Mouse (Mus musculus) heart, adult 18-20 months (tissue): ENCODE measurements around the gene Kcna4. TPM values are rescaled to one million over a fixed set of nuclear protein-coding genes. Genes with fewer than 3 reads are reported as not detected.

Experiments
- DNase-seq, 2 experiments: peaks; one replicate each; pipeline ENCODE4 v3.0.0; 2021 to 2022; ENCODE audit warnings: mixed read lengths in 1 of 2
- long read RNA-seq, 2 experiments: library from polyadenylated mRNA; stranded (forward); transcript quantifications; one replicate each; pipeline ENCODE4 v2.0.0; 2021
- total RNA-seq, 2 experiments: library from RNA; stranded (reverse); gene quantifications; 2 replicates each; pipeline ENCODE4 v1.2.3; 2021

The Kcna4 gene
- total RNA-seq: under 1 TPM; 0.79 to 0.80 TPM
- long read RNA-seq, experiment 1: 0 reads
- long read RNA-seq, experiment 2, full-length matches to known transcripts: 1 of 1 reads
- long read RNA-seq, experiment 2, partial matches to known transcripts: 0 of 1 reads
- long read RNA-seq, experiment 2, other reads (novel, unspliced or antisense): 0 of 1 reads

DNA sequence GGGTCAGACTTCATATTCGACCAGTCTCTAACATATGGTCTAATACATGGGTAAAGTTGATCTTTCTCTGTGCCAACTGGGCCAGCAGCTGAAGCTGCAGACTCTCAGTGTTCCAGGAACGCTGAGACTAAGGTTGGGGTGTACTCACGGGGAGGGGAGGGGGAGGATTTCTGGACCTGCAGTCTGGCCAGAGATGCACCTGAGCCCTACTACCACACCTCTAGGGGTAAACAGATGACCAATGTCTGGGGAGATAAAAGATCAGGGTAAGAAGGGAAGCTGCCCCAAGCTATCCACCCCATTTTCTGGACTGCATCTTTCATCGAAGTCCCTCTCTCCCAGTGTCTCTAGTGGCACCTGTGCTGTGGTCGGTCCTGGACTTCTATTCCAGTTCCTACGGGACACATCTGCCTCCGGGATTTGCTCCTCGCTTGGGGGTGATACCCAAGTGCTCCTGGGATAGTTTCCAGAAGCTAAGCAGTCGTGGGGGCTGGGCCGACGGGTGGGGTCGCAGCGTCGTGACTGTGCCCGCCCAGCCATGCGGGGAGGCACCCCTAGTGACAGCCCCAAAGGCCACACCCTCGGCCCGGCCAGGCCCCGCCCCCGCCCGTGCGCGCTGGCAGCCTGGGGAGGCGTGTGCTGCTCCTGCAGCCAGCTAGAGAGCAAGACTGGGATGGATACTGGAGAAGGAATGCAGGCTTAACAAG, at the start of gene Kcna4:
Kcna4 (plus strand) TSS at position 650 of the 707 bp plus-strand sequence.
- DNase-seq: peak; percentile 44 to 60

DNA sequence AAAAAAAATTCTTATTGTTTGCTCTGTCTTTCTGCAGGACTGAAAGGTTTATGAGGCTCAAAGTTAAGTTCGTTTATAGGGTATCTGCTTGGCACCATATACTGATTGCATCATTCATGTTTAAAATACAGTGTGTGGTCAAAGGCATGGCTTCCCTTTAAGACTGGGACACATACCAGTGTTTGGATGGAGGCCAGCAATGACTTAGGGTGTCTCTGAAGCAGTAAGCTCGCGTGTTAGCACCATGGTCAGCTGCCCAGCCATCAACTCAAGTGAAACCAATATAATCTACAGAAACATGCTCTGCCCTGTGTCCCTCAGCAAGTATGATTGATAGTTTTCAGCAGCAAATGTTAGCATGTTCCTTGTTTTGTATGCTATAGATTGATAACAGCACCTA, 32.3 kb upstream of the Kcna4 start:
- no peak for DNase-seq

DNA sequence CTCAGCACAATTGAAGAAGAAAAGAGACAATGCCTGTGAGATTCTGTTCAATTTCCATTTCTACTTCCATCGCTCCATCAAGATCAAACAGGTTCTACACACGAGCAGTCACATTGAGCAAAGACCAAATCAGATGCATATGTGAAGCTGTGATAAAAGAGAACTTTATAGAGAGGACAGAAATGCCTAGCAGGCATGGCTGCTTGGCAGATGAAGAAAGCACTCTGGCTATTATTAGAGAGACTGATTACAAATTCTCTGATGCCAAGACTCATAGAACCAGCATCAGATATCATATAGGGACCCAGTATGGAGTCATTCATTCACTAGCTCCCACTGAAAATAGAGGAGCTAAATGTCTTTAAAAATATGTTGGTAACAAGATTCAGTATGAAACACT, 24.2 kb upstream of the Kcna4 start:
- no peak for DNase-seq

DNA sequence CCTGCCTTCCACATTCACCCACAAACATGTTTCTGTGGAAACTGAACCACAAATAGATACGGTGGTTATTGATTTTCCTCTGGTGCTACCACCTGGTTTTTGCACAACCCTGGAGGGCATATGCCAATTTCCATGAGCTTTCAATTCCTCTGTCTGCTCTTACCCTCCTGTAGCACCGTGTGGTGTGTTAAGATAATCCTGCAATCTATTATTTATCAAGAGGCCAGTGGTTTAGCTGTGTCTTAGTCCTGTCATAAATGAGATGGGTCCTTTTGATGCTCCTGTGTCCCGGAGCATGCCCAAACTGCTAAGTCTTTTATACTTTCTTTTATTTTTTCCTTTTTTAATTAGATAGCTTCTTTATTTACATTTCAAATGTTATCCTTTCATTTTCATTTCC, 20.4 kb upstream of the Kcna4 start:
- no peak for DNase-seq

DNA sequence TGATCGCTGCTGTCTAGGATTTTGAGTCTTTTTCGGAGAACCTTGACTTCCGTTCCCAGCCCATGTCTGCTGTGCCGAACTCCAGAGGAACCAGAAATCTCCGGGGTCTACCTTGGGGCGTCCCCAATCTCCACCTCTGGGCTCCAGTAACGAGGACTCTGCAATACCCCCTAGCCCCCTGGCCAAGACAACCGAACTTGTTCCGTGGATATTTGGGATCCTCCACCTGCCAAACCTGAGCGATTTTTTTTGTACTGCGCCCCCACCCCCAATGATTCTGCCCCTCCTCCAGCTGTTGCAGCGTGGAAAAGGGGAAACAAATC, 219 bp downstream of the Kcna4 start:
- no peak for DNase-seq

DNA sequence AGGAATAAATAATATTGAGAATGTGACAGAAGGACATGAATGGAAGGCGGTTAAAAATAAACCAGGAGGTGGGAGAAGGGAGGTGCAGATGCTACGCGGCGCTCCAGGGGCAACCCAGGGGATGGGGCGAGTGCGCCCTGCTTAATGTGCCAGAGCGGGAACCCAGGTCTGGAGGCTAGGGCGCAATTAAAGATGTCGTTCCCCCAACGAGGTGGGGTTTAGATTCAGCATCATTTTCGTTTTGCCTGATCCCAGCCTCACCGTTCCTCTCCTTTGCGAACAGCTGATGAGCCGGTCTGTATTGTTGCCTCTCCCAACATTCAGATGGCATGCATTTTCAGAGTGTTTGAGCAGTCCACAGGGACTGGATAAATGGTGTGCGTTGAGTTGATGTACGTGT, 703 bp downstream of the Kcna4 start:
- no peak for DNase-seq

DNA sequence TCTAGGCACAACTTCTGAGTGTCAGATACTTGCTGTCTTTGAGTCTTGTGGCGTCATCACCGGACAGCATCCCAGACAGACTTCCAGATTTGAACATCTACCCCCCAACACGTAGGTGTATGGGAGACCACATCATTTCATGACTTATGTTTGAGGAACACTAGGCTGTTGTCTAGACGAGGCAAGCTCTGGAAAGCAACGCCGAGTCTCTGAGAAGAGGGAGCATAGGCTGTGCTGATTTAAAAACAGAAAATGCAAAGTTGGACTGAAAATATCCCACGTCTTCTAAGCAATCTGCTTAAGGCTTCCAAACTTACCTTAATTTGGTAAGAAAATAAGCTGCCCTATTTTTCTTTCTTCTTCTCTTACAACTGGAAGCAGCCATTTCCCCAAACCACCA, 4.1 kb downstream of the Kcna4 start:
- no peak for DNase-seq

DNA sequence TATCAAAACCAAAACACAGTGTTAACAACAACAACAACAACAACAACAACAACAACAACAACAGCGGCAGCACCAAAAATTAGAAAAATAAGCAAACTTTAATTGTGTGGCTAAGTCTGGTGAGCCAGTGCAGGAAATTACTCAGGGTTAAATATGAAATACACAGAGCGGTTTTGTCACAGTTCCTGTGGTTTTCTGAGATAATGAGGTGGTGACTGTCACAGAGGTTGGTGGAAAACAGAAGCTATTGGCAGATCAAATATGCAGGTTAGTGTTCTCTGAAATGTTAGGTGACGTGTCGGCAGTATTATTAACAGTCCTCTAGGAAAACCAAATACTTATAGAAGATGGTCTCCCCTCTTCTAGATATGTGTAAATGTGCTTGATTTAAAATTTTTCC, 11.4 kb downstream of the Kcna4 start:
- no peak for DNase-seq

DNA sequence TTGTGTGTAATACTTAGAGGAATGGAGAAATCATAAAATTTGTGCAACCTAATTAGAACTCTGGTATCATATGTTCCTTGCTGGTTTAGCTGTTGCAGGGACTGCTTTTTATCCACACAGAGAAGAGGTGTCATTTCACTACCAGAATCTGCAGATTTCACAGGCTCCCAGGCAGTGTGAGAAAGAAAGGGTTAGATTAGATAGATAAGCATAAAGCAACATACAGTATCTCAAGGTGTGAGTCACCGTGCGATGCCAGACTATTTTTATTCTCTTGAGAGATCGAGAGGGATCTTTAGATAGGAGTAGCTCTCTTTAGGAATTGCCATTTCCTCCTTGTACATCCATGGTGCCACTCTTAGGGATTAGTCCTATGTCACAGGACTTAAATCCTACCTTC, 14.3 kb downstream of the Kcna4 start:
- DNase-seq: no peak

DNA sequence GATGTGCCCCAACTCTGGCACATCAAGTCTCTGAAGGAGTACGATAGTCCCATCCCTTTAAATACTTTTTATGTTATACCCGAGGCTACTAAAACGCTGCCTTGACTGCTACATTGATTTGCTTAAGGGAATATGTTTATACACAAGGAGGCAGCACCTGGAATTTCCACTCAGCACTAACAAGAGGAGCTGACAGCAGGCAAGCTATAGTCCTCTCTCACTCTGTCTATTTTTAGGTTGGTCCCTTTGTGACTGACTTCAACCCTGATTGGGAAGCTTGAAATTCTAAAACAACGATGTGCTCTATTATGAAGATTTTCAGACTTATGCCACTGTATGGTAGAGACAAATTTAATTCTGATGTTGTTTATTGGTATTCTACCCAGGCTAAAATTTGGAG, 15.6 kb downstream of the Kcna4 start:
- DNase-seq: peak; percentile 11 to 14

DNA sequence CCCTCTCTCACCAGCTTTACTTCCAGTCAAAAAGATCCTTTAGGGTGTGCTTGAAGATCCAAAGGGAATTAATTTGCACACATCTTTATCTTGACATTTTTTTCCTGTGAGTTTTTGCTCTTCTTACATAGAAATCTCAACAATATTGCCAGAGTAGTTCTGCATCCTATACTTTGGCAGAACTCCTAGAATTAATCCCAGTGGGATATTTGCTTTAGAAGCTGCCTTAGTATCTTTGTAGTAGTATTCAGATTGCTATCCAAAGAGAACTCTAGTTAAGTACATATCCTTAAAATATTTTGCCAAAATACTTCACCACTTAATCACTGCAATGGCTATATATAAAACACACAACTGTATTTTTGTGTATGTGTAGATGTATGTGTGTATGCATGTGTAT, 28.2 kb downstream of the Kcna4 start:
- DNase-seq: no peak

DNA sequence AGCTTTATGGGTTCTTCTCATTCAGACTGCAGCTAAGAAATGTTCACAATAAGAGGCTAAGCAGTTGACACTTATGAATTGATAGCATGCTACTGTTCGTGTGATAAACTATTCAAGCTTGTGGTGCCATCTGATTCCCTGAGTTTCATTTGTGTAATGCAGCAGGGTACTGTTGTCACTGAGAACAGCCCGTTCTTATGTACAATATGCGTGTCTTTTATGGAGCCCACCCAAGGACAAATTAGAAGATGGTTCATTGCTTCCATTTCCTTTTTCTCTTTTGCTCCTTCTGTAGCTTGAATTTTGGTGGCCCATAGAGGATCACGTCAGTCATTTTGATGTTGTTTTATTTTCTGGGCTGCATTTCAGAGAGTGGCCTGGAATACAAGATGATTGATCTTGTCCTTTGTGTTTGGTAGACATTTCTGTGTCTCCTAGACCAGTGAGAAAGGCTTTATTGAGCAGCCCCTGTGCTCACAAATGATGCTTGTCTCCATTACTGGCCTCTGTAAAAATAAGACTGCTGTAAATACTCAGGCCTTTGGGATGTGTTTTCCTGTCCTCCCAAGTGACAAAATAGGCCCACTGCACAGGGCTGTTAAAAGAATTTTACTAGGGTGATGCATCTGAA, 31.3 kb downstream of the Kcna4 start:
- no peak for DNase-seq

DNA sequence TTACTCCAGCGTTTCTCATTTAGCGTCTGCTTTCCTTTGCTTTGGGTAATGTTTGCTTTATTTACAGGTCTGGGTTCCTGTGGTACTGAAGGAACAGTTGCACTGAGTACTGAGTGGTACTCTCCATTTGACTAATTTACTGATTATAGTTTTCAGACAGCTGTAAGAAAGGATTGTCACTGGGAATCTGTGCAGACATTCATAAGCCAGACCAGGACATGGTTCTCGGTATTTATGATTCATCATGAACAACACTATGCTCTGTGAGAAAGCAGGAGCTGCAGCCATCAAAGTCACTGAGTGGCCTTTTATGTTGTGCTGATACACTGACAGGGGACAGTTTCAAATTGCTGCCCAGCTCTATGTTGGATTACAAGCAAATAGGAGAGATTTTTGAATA, 33.7 kb downstream of the Kcna4 start:
- DNase-seq: no peak

DNA sequence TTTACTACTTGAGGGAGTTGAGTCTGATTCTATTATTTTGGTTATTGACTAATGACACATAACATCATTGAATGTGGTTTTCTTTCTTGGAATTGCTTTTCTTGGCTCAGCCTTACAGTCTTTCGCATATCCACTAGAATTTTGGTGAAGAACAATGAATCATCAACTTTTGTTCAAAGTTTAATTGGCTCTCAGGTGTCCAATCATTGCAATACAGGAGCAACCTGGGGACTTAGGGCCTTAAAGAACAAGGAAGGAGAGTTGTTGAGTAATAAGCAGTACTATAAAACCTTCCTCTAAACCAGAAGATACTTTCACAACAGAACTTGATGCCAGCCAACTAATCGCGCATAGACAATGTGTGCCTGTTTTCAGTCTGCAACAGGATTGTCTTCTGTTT, 36.8 kb downstream of the Kcna4 start:
- DNase-seq: no peak

DNA sequence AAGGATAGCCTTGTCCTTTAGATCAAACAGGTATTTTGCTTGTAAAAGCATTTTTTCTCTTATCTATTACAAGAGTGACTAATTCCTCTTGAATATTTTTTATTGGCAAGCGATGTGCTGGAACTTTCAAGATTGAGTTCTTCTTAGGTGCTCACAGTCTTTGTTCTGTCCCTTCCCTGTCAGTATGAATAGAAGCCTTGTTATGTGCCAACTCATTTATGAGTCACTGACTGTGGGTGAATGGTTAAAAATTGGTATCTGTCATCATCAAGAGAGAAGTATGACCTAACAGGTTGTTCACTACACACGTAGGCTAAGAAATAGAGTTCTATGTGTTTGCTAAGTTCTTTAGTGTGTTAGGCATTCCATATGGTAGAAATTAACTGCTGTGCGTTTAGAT, 50.9 kb downstream of the Kcna4 start:
- no peak for DNase-seq

DNA sequence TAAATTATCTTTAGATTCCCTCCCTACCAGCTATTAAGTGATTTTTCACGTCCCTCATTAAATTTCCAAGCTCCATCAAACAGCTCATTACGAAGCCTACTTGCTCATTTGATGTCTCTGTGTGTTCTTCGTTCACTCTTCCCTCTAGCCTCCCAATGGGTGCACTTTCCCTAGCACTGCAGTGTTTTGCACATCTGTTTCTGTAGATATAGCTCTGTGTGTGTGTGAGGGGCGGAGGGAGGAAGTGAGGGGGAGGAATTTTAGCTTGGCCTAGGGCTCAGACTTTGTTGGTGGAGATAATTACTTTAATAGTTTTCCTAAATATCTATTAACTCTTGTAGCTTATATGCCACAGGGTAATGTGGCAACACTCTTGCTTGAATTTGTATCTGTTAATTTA, 54.4 kb downstream of the Kcna4 start:
- DNase-seq: no peak

DNA sequence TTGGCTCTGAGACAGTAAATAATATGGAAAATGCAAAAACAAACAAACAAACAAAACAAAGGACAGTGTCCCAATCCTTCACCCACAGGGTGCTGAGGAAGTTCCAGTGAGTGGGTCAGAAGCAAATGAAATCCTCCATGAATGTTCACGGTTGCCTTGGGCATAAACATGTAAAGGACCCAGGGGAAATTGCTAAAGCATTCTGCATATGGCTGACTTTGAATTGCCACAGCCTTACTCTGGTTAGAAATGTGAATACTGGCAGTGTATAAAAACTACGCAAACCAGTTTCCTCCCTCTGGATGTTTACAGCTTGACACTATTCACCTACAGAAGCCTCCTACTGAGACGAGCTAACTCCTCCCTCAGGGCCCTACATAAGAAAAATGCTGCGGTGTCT, 54.9 kb downstream of the Kcna4 start:
- DNase-seq: no peak

Other genes starting within 250 kb of the Kcna4 start
- not detected for gene Fshb, start 231.0 kb upstream of the Kcna4 start, total RNA-seq